Mouse (Mus musculus): Measurements from ENCODE around the gene Gtsf1l. TPM values are rescaled to one million over a fixed set of nuclear protein-coding genes. Genes with fewer than 3 reads are reported as not detected.
"Not testable (repeated sequence)": the region's sequence is repeated elsewhere in the genome, so short reads cannot be mapped to it uniquely, and the experiment has no call there.

Gene Gtsf1l
- total RNA-seq, 2 experiments from 2014 or later, result not detected

DNA sequence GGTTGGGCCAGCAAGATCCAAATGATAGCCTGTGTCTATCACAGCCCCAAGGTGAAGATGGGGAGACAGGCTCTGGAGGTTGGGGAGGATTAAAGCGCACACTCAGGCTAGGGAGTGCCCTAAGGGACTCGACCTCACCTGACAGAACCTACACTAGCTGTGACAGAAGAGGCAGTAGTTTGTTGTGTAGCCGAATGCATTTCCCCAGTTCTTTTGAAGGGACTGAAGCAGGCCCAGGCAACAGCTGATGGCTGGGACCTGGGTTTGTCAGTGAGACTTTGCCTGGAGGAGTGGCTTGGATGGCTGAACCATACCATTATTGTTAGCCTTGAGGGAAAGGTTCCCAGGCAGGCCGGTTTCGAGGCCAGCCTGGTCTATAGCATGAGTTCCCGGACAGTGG, 2.6 kb downstream of the Gtsf1l start:
- no peak for DNase-seq

GRCm38 (mm10) chr2:163084519-163084918, 3.1 kb downstream of the Gtsf1l start:
- no peak for DNase-seq

DNA sequence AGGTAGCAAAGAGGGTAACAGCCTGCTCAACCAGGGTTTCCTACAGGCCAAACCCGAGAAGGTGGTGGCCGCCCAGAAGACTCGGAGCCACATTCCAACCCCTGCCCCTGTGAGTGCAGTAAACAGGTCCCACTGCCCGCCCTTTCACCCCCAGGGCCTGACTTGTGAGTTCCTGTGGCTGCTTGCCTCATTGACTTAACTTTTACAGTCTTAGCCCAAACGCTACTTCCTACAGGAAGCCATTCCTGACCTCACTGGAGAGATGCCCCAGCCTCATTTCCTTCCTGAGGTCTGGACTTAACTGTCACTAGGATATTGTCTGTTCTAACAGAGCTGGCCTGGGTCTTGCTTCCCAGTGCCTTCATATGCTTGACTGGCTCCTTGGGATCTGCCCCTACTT, 5.1 kb downstream of the Gtsf1l start:
- no peak for DNase-seq

DNA sequence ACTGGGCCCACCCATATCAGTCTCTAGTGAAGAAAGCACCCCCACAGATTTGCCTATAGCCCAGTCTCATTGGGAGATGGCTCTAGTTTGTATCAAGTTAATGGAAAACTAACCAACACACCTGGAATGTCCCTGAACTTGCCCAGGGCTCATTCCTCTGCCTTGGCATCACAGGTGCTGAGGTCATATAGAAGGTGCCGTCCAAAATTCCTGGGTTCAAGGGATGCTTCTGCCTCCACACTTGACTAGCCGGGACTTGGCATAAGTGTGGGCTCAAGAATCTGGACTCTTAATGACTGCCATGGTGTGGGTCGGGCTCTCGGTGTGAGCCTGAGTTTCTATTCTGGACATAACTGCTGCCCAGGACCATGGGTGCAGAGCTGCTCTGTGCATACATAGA, 8.6 kb downstream of the Gtsf1l start:
- no peak for DNase-seq

DNA sequence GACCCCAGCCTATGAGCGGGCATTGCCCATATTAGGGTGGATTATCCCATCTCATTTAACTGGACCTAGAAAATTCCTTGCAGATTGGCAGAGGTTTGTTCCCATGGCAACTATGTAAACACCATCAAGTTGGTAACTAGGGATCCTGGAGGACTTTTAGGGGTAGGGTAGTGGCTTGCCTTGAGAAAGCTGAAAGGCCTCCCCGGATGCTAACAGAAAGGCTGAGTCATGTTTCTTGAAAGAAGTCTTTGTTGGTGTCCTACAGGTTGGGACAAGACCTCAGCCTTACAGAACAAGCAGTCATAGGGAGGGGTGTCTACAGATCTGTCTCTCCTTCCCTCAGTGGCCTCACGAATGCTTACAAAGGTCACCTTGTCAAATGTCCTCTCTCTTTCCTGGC, 12.4 kb downstream of the Gtsf1l start:
- no peak for DNase-seq

- DNase-seq, result no peak
Observed at GRCm38 (mm10) chr2:163074808-163075207, 12.8 kb downstream of the Gtsf1l start.

DNA sequence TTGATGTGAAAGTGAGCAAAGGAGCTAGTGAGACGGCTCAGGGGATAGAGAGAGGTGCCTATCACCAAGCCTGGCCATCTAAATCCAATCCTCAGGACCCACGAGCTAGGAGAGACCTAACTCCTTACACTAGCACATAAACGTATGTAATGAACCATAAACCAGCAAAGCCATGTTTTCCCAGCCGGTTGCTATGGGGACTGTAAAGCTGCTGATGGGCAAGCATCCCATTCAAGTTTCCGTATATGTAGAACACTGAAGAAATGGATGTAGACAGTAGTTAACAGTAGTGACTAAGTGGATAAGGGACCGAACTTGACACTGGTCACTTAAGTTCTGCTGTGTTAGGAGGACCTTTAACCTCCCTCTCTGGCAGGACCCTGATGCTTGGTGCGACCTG, 13.6 kb downstream of the Gtsf1l start:
- no peak for DNase-seq

DNA sequence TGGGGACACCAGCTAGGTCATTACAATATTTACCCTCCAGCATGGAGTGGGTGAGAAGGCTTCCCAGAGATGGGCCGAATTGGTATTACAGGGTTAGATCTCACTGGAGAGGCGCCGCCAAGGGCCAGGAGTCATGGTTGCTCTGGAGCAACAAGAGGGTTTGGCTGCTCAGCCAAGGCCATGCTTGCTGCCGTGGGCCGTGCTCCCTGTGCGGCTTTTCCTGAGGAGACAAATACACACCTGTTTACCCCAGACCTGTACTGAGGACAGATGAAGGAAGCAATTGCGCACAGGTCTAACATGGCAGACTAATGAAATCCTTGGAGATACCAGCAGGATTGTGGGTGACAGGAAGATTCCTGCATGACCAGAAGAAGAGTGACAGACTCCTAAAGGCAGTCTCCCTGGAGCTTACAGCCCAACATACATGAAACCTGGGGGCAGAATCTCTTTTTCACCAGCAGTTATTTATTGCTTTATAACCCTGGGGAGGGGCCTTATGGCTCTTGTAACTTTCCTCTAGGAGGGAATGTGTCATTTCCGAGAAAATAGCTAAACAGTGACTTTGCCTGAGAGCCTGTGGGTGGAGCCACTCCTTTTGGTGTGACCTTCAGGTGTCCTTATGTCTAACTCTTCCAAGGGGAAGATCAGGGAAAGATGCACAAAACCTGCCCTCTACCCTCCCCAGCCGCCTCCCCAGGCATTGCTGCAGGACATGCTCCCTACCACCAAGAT, 14.5 kb downstream of the Gtsf1l start:
- DNase-seq, result no peak

DNA sequence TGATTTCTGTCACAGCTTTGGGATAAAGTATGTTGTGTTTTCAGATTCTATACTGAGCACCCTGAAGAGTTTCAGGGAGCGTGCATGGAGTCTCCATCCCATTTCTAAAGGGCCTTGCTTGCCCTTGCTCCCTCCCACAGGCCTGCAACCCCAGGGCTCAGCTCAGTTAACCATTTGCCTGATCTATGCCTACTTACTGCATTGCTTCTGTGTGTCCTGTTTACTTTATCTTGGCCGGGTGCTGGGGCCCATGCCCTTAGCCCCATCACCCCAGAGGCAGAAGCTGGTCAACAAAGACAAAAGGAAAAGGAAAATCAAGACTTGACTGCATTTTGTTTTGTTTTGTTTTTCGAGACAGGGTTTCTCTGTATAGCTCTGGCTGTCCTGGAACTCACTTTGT, 16.1 kb downstream of the Gtsf1l start:
- DNase-seq, result no peak

DNA sequence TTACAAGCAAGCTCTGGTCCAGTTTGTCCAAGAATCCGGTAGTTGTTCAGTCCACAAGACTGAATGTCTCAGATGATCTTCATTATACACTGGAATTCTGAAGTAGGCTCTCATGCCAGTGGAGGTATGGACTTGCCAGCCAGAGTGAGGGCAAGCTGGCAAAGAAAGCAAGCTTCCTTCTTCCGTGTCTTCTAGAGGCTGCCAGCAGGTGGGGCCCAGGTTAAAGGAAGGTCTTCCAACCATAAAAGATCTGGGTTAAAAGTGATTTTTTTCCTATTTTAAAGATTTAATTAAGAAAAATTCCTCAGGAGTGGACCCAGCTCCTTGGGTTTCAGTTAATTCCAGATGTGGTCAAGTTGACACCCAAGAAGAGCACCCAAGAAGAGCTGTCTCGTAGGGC, 17.4 kb downstream of the Gtsf1l start:
- no peak for DNase-seq

- DNase-seq, result no peak
Observed at GRCm38 (mm10) chr2:163067233-163067632, 20.4 kb downstream of the Gtsf1l start.

- DNase-seq, result no peak
Observed at GRCm38 (mm10) chr2:163066326-163066725, 21.3 kb downstream of the Gtsf1l start.

DNA sequence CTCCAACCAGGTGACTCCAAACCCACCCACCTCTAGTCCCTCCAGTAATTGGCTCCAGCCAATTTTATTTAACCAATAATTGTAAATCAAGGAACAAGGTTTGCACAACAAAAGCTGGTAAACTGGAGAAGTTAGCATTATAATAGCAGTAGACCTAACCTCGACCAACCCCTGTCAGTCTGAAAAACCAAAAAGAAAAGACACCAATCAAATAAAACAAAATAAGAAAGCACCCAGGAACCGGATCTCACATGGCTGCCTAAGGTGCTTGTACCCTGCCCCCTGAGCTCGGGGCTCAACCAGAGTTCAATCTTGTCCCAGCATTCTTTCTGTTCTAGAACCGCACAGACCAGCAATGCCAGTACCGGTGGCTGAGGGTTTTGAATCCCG, 25.5 kb downstream of the Gtsf1l start:
- no peak for DNase-seq

GRCm38 (mm10) chr2:163061203-163062118, 26.2 kb downstream of the Gtsf1l start:
- DNase-seq, result no peak

- DNase-seq, result no peak
Observed at GRCm38 (mm10) chr2:163060630-163061029, 27.0 kb downstream of the Gtsf1l start.

- not testable (repeated sequence) for DNase-seq
Observed at GRCm38 (mm10) chr2:163058981-163059380, 28.7 kb downstream of the Gtsf1l start.

DNA sequence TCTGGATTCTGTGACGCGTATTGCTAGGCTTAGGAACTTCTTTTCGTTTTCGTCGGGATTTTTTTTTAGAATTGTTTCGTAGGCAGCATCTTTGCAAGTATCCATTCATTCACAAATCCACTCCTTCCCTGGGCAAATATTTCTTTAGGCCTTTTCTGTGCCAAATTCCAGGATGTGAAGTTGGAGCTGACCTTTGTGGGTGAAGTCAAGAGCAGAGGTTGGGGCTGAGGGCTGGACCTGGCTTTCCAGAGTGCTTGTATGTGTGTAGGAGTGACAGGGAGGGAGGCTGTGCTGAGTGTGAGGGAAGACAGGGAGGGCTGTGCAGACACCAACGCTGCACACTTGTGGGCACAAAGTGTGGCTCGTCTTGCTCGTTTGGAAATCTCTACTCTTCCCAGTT, 31.1 kb downstream of the Gtsf1l start:
- no peak for DNase-seq

- peak; percentile 69 for DNase-seq
Observed at GRCm38 (mm10) chr2:163055715-163056114, 31.9 kb downstream of the Gtsf1l start.

DNA sequence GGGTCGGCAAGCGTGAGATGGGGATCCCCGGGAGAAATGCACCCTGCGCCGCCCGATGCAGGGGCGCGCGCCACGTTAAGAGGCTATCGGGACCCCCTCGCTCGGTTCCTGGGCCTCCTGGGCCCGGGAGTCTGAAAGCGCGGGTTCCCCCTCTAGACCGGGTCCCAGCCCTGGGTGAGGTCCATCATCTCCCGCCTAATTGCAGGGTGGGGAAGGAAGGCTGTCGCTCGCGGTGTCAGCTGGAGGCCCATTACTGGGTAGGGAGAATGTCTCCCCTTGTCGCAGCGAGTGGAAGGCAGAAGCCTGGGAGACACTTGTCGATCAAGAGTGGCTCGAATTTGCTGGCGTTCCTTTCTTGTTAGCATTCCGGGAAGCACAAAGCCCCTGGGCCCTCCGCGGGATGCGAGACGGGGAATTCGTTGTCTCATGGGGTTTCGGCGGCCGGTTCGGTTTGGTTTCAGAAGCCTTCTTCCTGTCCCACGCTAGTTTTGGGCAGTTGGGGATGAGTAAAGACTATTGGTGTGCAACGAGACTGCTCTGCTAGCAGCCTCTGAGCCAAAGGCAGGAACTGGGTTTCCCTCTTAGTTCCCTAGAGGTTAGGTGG, 32.7 kb downstream of the Gtsf1l start:
- DNase-seq, result peak; percentile 27

DNA sequence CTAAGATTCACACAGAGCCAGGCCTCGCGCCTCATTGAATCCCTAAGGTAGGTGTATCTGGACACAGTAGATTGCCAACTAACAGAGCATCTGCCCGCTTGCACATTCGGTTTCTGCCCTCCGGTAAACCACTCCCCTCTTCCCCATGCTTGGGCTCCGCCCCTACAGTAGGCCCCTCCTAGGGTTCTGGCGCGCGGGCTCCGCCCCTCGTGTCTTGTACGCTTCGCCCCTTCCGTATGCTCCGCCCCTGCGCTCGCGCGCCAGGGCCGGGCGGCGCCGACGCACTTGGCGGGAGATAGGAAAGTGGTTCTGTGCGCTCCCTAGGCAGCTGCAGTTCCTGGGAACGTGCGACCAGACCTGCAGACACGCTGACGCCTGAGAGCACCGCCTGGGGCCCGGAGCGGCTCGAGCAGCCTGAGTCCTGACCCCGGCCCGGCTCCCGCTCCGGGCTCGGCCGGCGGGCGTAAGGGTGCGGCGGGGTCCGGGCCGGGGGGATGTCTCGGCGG, 33.3 kb downstream of the Gtsf1l start, which contains the start of gene Mybl2:
TSS of gene Mybl2 (plus strand) at position 353 of the 506 bp plus-strand sequence.
- peak; percentile 95 for DNase-seq

DNA sequence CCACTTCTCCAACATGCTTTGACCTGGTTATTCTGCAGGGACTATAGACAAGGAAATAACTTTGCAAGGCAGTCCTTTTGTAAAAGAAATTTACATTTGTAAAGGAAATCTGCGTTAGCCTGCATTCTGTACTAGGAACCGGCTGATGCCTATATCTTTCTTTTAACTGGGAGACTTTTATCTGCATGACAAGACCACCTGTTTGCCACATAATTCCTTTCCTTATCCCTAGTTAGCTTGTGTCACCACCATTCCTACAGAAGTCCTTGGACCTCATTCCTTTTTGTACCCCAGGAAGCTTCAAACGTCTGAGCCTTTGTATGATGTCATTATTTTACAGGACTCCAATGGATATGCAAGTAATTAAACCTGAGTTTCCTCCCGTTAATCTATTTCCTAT, 34.8 kb downstream of the Gtsf1l start:
- DNase-seq, result no peak

GRCm38 (mm10) chr2:163052101-163052500, 35.6 kb downstream of the Gtsf1l start:
- no peak for DNase-seq

DNA sequence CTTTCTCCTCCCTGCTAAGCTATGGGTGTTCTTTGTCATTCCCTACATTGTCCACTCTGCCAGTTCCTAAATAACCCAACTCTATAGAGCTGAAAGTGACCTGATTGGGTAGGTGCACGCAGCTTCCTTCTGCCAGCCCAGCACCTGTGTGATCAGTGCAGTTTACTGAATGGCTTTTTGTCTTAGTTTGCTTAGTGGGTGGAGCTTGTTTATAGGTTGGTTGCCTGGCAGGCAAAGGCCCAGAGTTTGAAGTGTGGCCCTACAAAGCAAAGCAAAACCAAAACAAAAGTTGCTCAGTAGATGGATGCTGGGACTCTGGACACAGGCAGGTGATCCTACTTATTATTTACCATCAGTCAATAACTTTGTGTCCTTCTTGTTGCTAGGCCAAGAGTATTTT, 36.0 kb downstream of the Gtsf1l start:
- DNase-seq, result no peak
